Mouse (Mus musculus): ENCODE results near the gene Bcl9l.
A peak's percentile ranks its signal among the peaks of the same experiment; 100 is the strongest.

Gene Bcl9l

DNA sequence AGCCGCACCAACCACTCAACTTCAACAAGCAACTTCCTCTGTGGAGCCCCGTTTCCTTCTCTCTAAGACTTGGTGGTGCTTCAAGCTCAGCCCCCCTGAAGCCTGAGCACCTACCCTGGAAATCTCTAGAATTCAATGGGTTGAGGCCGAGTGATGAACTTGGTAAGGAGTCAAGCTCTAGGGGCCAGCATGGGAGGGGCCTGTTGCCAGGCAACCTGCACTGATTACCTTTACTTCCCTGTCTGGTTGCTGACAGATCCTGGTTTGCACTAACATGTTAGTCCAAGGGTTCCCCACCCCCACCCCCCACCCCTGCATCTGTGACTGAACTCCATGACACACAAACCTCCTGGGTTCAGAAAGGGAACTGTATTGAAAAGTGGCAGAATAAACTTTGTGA lies 62.4 kb downstream of the Bcl9l start:
- DNase-seq (ENCODE audit: low spot score in 2 of 2) = no peak

DNA sequence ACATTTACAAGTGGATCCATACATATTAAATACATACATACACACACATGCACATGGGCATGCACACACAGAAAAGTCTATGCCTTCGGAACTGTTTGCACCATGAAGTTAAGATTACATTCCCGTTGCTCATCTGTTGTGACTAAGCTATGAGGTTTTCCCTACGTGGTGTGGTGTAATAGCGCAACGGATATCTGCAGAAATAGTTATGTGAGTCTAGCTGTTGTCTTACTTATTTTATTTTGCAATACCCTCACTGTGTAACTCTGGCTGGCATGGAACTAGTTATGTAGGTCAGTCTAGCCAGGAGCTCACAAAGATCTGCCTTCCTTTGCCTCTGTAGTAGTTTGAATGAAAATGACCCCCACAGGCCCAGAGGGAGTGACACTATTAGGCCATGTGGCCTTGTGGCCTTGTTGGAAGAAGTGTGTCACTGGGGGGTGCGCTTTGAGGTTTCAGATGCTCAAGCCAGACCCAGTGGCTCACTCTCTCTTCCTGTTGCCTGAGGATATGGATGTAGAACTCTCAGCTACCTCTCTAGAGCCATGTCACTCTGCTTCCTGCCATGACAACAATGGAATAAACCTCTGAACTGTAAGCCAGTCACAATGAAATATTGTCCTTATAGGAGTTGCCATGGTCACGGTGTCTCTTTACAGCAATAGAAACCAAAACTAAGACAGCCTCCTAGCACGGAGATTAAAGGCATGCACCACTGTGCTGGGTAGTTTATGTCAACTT lies 66.0 kb downstream of the Bcl9l start:
- no peak for DNase-seq (ENCODE audit: low spot score in 2 of 2)

DNA sequence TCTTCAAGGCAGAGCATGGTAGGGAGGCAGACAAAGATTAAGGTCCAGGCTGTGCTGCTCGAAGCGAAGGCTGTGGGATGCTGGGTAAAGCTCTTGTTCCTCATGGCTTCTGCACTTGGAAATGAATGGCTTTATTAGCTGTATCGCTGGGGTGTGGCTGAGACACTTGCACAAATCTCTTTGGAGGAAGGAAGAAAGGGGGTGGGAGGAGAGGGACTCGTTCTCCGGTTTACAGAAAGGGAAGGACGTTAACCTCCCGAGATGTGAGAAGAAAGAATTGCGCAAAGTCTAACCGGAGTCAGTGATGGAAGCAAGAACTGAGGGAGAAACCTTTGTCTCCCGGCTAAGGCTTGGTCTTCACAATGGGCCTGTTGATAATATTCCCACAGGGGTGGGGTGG lies 68.5 kb downstream of the Bcl9l start:
- no peak for DNase-seq (ENCODE audit: low spot score in 2 of 2)

GRCm38 (mm10) chr9:44552161-44552560 lies 69.5 kb downstream of the Bcl9l start:
- peak; percentile 58 to 62 for DNase-seq (ENCODE audit: low spot score in 2 of 2)

Data from urinary bladder, postnatal 36 days (tissue).